Mouse (Mus musculus) thymus, postnatal 25 days (tissue): ENCODE measurements around the gene Slc31a2.

ENCODE experiments used
- DNase-seq: peaks from one replicate; pipeline ENCODE4 v3.0.0; 2022

Slc31a2 gene

DNA sequence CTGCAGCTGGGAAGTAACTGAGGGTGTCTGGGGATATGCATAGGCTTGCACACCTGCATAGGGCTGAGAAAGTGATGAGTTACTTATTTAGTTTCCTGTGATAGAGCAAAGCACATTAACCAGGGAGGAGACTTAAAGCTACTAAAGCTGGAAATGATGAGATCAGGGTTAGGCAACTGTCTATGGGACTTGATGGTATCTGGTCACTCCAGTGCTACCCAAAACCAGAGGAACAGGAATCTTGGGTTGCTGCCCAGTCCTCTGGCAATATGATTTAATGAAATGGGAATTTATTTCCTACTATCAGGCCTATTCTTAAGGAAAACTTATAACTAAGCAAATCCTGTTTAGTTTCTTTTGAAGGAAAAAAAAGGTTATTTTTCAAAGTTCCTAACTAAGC is 63.7 kb downstream of the Slc31a2 start:
- no peak for DNase-seq

DNA sequence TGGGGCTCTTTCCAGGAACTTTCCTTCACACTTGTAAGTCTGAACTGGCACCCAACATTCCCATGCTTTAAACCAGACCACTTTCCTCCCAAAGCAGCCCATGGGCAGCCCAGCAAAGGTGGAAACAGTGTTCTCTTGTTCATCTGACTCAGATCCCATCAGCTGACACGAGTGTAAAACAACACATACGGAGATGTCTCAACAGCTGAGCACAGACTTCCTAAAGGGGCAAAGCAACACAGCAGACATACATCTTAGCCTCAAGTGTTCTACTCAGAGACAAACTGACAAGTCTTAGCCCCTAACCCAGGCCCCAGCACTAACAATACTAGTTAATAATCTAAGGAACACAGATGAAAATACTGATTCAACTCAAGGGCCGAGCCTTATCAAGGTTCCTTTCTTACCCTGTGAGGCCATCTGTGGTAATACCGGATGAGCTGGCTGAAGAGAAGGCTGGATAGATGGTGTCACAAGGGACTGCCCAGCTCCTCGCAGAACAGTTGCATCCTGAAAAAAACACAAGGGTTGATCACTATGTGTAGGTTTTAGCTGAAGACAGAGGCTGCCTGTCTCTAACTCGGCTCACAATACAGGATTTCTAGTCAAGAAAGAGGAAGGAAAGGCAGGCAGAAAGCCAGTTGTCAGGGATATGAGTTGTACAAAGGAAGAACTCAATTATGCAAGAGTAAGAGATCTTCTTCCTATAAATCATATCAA is 66.7 kb downstream of the Slc31a2 start:
- no peak for DNase-seq

DNA sequence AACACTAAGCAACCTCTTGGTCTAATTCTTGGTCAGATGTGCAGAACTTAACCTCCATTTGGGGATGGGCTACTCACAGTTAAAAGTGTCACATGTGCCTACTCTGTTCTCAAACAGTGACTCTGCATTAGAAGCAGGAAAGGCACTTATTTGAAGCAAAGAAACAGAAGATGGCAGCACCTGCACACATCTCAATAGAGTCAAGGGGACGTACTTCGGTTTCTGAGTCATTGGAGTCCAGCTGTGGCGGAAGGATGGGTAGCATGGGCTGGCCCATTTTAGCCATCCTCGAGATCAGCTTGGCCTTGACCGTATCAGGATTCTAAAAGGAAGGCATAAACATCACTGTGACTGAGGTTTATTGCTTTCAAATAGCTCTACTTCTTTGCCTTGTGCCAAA is 69.6 kb downstream of the Slc31a2 start:
- no peak for DNase-seq

DNA sequence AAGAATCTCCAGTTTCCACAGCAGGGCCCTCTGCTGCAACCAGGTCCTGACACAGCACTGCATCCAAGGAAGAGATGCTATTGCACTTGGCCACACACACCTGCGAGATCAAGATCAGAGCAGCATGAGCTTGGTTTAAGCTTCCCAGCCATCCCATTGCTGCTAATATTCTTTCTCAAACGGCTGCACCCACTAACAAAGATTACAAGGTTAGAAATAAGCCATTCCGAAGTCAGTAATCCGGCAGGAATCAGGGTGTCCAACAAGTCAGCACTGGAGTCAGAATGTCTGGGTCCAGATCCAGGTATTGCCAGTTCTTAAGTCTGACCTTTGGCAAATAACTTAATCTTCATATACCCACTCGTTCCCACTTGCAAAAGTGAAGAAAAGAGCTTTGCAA is 76.2 kb downstream of the Slc31a2 start:
- no peak for DNase-seq

DNA sequence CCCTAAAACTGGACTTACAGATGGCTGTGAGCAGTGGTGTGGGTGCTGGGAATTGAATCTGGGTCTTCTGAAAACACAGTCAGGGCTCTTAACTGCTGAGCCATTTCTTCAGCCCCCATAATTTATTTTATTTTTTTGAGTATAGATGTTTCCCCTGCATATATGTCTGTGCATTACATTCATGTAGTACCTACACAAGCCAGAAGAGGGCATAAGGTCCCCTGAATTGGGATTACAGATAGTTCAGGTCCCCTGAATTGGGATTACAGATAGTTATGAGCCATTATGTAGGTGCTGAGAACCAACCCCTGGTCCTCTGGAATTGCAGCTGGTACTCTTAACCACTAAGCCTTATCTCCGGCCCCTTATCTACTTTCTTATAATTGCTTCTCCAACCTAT is 81.6 kb downstream of the Slc31a2 start:
- DNase-seq: peak; percentile 13

DNA sequence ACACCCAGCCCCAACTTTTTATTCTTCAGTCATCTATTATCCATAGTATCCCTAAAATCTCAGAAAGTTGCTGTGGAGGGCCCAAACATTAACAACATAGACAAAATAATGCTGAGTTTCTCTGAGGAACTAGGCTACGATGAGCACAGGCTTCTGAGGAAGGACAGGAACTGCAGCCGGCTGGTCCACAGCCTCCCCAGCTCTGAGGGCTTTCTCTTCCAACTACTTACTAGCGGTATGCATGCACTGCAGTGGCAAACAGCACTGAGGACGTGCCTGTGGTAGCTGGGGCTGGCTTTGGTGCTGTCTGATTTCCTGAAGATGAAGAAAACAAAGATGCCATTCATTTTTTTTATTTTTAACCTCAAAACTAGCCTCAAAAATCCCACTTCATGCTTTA is 83.5 kb downstream of the Slc31a2 start:
- DNase-seq: no peak

DNA sequence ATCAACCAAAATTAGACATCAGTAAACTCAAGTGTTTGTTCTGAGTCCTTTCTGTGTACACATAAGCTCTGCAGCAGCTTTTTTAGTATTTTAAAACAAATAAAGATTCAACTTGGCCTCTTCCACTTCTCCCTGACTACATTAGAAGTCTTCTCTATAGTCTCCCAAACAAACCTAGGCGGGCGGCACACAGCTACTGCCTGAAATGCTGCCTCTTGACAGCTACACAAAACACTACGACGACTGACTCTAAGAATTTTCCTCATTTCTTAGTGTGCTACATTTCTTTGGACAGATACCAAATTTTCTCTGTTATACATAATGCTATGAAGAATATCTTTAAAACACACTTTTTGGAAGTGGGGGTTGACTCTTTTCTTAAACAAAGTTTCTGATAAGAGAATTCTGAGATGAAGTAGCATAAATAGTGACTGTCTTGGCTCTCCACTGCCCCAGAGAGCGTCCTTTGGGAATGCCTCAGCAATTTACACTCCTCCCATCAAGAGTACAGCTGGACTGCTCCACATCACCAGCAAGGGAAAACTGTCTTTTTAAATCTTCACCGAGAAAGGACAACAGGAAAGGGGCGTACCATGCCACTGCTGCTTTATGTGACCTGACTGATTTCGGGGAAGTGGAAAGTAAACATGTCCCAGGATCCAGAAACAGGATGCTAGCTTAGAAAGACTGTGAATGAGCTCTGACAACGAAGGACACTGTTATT is 85.4 kb downstream of the Slc31a2 start:
- DNase-seq: no peak
